Comparison of ENCODE assay signal across 12 mouse cellular contexts in genomic region chr3:50887002-50887401, GRCm38 (mm10).
DNase-seq lines count a peak whose midpoint lies in the region; ATAC-seq and TF ChIP-seq lines count a peak whose summit lies in the region.
"Had no signal": no experiment of that assay in that cellular context is flagged by ENCODE, and none has a peak within 500 bp of the region (broad histone marks: within the 10 kb centered on the region; RNA-seq: fewer than 3 reads in every experiment).

No protein-coding gene starts in this region.

- no peak overlapping the region for H3K27ac ChIP-seq in kidney, embryonic 15.5 days
- peak overlapping the region; percentile 37; the same call in 1 of the 2 replicates for H3K27ac ChIP-seq in heart, postnatal 0 days (ENCODE audit: low read depth)
- H3K27ac ChIP-seq in stomach, embryonic 14.5 days (ENCODE audit: low read length), result peak overlapping the region; percentile 36; the same call in 1 of the 2 replicates
- no peak overlapping the region for H3K27ac ChIP-seq in midbrain, postnatal 0 days (ENCODE audit: low read depth, low read length)
- H3K27ac ChIP-seq: forebrain, embryonic 12.5 days; midbrain, embryonic 12.5 days had no signal

- ATAC-seq in kidney, embryonic 15.5 days (replicated peaks; ENCODE audit: low FRiP score), result no peak
- ATAC-seq in common myeloid progenitor, adult 5-6 weeks (replicated peaks; ENCODE audit: low read depth, poor library complexity, severe bottlenecking), result 0 out of 2 replicates have a peak, but pooled peaks have one; percentile 32
- ATAC-seq in heart, postnatal 0 days (ENCODE audit: insufficient read depth, low read depth), result no peak
- 0 out of 2 replicates have a peak, but pooled peaks have one; percentile 49 for ATAC-seq in stomach, embryonic 14.5 days (ENCODE audit: insufficient number of reproducible peaks, insufficient read depth, low FRiP score, low read depth)
- no peak for ATAC-seq in midbrain, postnatal 0 days (ENCODE audit: low FRiP score)

- H3K4me3 ChIP-seq in kidney, embryonic 15.5 days (replicated peaks), result no peak overlapping the region
- peak overlapping the region; percentile 8; the same call in 1 of the 2 replicates for H3K4me3 ChIP-seq in heart, postnatal 0 days (ENCODE audit: low read depth, low read length)
- H3K4me3 ChIP-seq in stomach, embryonic 14.5 days (ENCODE audit: low read depth, low read length), result no peak overlapping the region
- H3K4me3 ChIP-seq in midbrain, postnatal 0 days (ENCODE audit: low read depth, low read length), result no peak overlapping the region
- H3K4me3 ChIP-seq: forebrain, embryonic 12.5 days; hindbrain, embryonic 15.5 days; midbrain, embryonic 12.5 days had no signal

- no peak for DNase-seq in kidney, postnatal 14 days
- DNase-seq in heart, postnatal 0 days (ENCODE audit: low spot score), result no peak
- no peak for DNase-seq in layer of hippocampus, postnatal 14 days (ENCODE audit: low spot score in 2 of 2)
- no peak for DNase-seq in midbrain, postnatal 0 days (ENCODE audit: low spot score)
- no peak for DNase-seq in right cerebral cortex, postnatal 36 days (ENCODE audit: low spot score in 2 of 2)
- DNase-seq: cerebellum, adult 9-11 months had no signal

- 22% methylated on average over 7 of the region's 7 CpGs for WGBS in kidney, embryonic 15.5 days
- WGBS in heart, postnatal 0 days, result 6% methylated on average over 7 of the region's 7 CpGs
- WGBS in stomach, embryonic 14.5 days, result 9% methylated on average over 7 of the region's 7 CpGs
- WGBS in midbrain, postnatal 0 days, result 52% methylated on average over 7 of the region's 7 CpGs

- H3K9ac ChIP-seq in kidney, embryonic 15.5 days, result no peak overlapping the region
- H3K9ac ChIP-seq in heart, postnatal 0 days (replicated peaks; ENCODE audit: low read depth, low read length), result no peak overlapping the region
- no peak overlapping the region for H3K9ac ChIP-seq in stomach, embryonic 14.5 days (replicated peaks; ENCODE audit: low read depth, low read length)
- no peak overlapping the region for H3K9ac ChIP-seq in midbrain, postnatal 0 days (replicated peaks; ENCODE audit: low read length, poor library complexity, severe bottlenecking)
- H3K9ac ChIP-seq: forebrain, embryonic 12.5 days; hindbrain, embryonic 15.5 days; midbrain, embryonic 12.5 days had no signal

- no peaks in the 10 kb centered on the region for H3K36me3 ChIP-seq in kidney, embryonic 15.5 days
- H3K36me3 ChIP-seq in heart, postnatal 0 days (replicated peaks; ENCODE audit: control insufficient read depth, insufficient read depth, low read length), result no peaks in the 10 kb centered on the region
- no peaks in the 10 kb centered on the region for H3K36me3 ChIP-seq in stomach, embryonic 14.5 days (ENCODE audit: control insufficient read depth, insufficient read depth, low read length)
- no peaks in the 10 kb centered on the region for H3K36me3 ChIP-seq in midbrain, postnatal 0 days (ENCODE audit: insufficient read depth, low read length)
- H3K36me3 ChIP-seq: forebrain, embryonic 12.5 days; hindbrain, embryonic 15.5 days; midbrain, embryonic 12.5 days had no signal

- H3K4me1 ChIP-seq in kidney, embryonic 15.5 days, result peaks cover 4% of the 10 kb centered on the region; the same call in 1 of the 2 replicates
- no peaks in the 10 kb centered on the region for H3K4me1 ChIP-seq in heart, postnatal 0 days (ENCODE audit: control insufficient read depth, insufficient read depth)
- H3K4me1 ChIP-seq in stomach, embryonic 14.5 days (ENCODE audit: control insufficient read depth, insufficient read depth, low read length), result 0 out of 2 replicates have a peak, but pooled peaks cover 4% of the 10 kb centered on the region
- no peaks in the 10 kb centered on the region for H3K4me1 ChIP-seq in midbrain, postnatal 0 days (ENCODE audit: insufficient read depth, low read length)

- TF ChIP-seq EP300 in heart, postnatal 0 days (IDR thresholded peaks at IDR 0.05; ENCODE audit: low read depth), result no peak

- H3K9me3 ChIP-seq in kidney, embryonic 15.5 days (replicated peaks), result no peaks in the 10 kb centered on the region
- no peaks in the 10 kb centered on the region for H3K9me3 ChIP-seq in heart, postnatal 0 days (replicated peaks; ENCODE audit: control insufficient read depth, low read length)
- no peaks in the 10 kb centered on the region for H3K9me3 ChIP-seq in stomach, embryonic 14.5 days (ENCODE audit: control insufficient read depth, low read depth, low read length)
- no peaks in the 10 kb centered on the region for H3K9me3 ChIP-seq in midbrain, postnatal 0 days (ENCODE audit: low read length)
- H3K9me3 ChIP-seq: forebrain, embryonic 12.5 days; hindbrain, embryonic 15.5 days; midbrain, embryonic 12.5 days had no signal

- TF ChIP-seq CTCF in heart, postnatal 0 days (IDR thresholded peaks at IDR 0.05; ENCODE audit: low read depth), result no peak
- TF ChIP-seq CTCF in midbrain, postnatal 0 days (IDR thresholded peaks at IDR 0.05), result no peak

- no peaks in the 10 kb centered on the region for H3K27me3 ChIP-seq in kidney, embryonic 15.5 days
- no peaks in the 10 kb centered on the region for H3K27me3 ChIP-seq in heart, postnatal 0 days (ENCODE audit: control insufficient read depth, insufficient read depth, low read length)
- no peaks in the 10 kb centered on the region for H3K27me3 ChIP-seq in stomach, embryonic 14.5 days (ENCODE audit: control insufficient read depth, insufficient read depth, low read length)
- no peaks in the 10 kb centered on the region for H3K27me3 ChIP-seq in midbrain, postnatal 0 days (ENCODE audit: insufficient read depth, low read length)
- H3K27me3 ChIP-seq: forebrain, embryonic 12.5 days; hindbrain, embryonic 15.5 days had no signal

- peak overlapping the region; percentile 10; the same call in 1 of the 2 replicates for H3K4me2 ChIP-seq in kidney, embryonic 15.5 days
- peak overlapping the region; percentile 25 for H3K4me2 ChIP-seq in heart, postnatal 0 days (ENCODE audit: low read depth, low read length)
- H3K4me2 ChIP-seq in stomach, embryonic 14.5 days (replicated peaks; ENCODE audit: low read depth, low read length), result 0 out of 2 replicates have a peak overlapping the region, but pooled peaks have one; percentile 8
- H3K4me2 ChIP-seq in midbrain, postnatal 0 days (ENCODE audit: low read depth, low read length, poor library complexity, severe bottlenecking), result no peak overlapping the region
- H3K4me2 ChIP-seq: forebrain, embryonic 12.5 days; hindbrain, embryonic 15.5 days; midbrain, embryonic 12.5 days had no signal

Comparison
In these comparisons a context has a peak if more than half of its experiments do, and no peak if none do; other contexts are left out.
1. ATAC-seq: peak in common myeloid progenitor, adult 5-6 weeks (single experiment) and stomach, embryonic 14.5 days (single experiment); none in kidney, embryonic 15.5 days (single experiment), heart, postnatal 0 days (single experiment) and midbrain, postnatal 0 days (single experiment).
2. H3K27ac ChIP-seq: peak in heart, postnatal 0 days (single experiment) and stomach, embryonic 14.5 days (single experiment); none in kidney, embryonic 15.5 days (single experiment) and midbrain, postnatal 0 days (single experiment).